Mouse (Mus musculus) layer of hippocampus, adult 6 months (tissue): ENCODE measurements around the gene Tmem50a. TPM values are rescaled to one million over a fixed set of nuclear protein-coding genes. Genes with fewer than 3 reads are reported as not detected.

Experiments
- long read RNA-seq, 2 experiments: library from polyadenylated mRNA; unstranded; transcript quantifications; one replicate each; pipeline ENCODE4 v2.0.0; 2019 to 2020
- polyA plus RNA-seq: library from polyadenylated mRNA; unstranded; fragments of <200 nt; fragmentation: Nextera tagmentation; gene quantifications from 2 replicates; pipeline ENCODE4 v1.2.3, GENCODE M21; 2021

Gene Tmem50a
- 264 and 278 TPM in 2 replicates for polyA plus RNA-seq
- long read RNA-seq, experiment 1, transcript Tmem50a-201 (7 exons, 1,204 nt), result major isoform, 270 of 311 reads
- long read RNA-seq, experiment 1, transcript Tmem50a-202 (7 exons, 719 nt), result minor isoform, 8 of 311 reads
- long read RNA-seq, experiment 1, partial matches to known transcripts, result 12 of 311 reads
- long read RNA-seq, experiment 1, other reads (novel, unspliced or antisense), result 21 of 311 reads
- long read RNA-seq, experiment 2, transcript Tmem50a-201 (7 exons, 1,204 nt), result major isoform, 225 of 251 reads
- long read RNA-seq, experiment 2, transcript Tmem50a-202 (7 exons, 719 nt), result minor isoform, 15 of 251 reads
- long read RNA-seq, experiment 2, partial matches to known transcripts, result 0 of 251 reads
- long read RNA-seq, experiment 2, other reads (novel, unspliced or antisense), result 11 of 251 reads

GRCm38 (mm10) chr4:134914864-134915209 lies at the start of gene Tmem50a:
Gene Tmem50a, minus strand, starts transcription at chr4:134915024.

GRCm38 (mm10) chr4:134930684-134931481 lies 16.1 kb upstream of the Tmem50a start, which contains the start of gene Syf2:
Gene Syf2, plus strand, starts transcription at chr4:134930898.

GRCm38 (mm10) chr4:134923258-134924018 lies 8.6 kb upstream of the Tmem50a start, which contains the start of gene Rsrp1:
Gene Rsrp1, plus strand, starts transcription at chr4:134923592.

GRCm38 (mm10) chr4:134863937-134864729 lies 50.7 kb downstream of the Tmem50a start, which contains the start of gene Rhd:
Gene Rhd, plus strand, starts transcription at chr4:134864536.

GRCm38 (mm10) chr4:134853259-134853636 lies 61.6 kb downstream of the Tmem50a start, which contains the start of gene Maco1:
Gene Maco1, minus strand, starts transcription at chr4:134853345.

Other genes with a start within 250 kb of the Tmem50a start
- gene Man1c1, start 210.7 kb downstream of the Tmem50a start, polyA plus RNA-seq, result 3.1 and 3.7 TPM in 2 replicates
- gene Ldlrap1, start 147.0 kb downstream of the Tmem50a start, polyA plus RNA-seq, result 1.4 and 2.2 TPM in 2 replicates
- 6.6 and 7.3 TPM in 2 replicates for gene Maco1, start 61.7 kb downstream of the Tmem50a start, polyA plus RNA-seq
- 0.15 TPM in 1 of 2 replicates, not detected in the other for gene Rhd, start 50.5 kb downstream of the Tmem50a start, polyA plus RNA-seq
- 27.5 and 44.9 TPM in 2 replicates for gene Rsrp1, start 8.6 kb upstream of the Tmem50a start, polyA plus RNA-seq
- 73.4 and 73.9 TPM in 2 replicates for gene Syf2, start 15.9 kb upstream of the Tmem50a start, polyA plus RNA-seq
- 0.05 TPM in 1 of 2 replicates, not detected in the other for gene Runx3, start 205.6 kb upstream of the Tmem50a start, polyA plus RNA-seq